Comparison of ENCODE assay signal across 11 mouse cellular contexts in genomic region chr13:58912559-58912958, GRCm38 (mm10).
DNase-seq lines count a peak whose midpoint lies in the region; ATAC-seq and TF ChIP-seq lines count a peak whose summit lies in the region.
"Had no signal": no experiment of that assay in that cellular context is flagged by ENCODE, and none has a peak within 500 bp of the region (broad histone marks: within the 10 kb centered on the region; RNA-seq: fewer than 3 reads in every experiment).

No protein-coding gene starts in this region.

- peak overlapping the region; percentile 34; the same call in 1 of the 2 replicates for H3K27ac ChIP-seq in heart, embryonic 12.5 days (ENCODE audit: poor library complexity, severe bottlenecking)
- peak overlapping the region; percentile 56 for H3K27ac ChIP-seq in midbrain, embryonic 10.5 days (replicated peaks)
- no peak overlapping the region for H3K27ac ChIP-seq in midbrain, postnatal 0 days (ENCODE audit: low read depth, low read length)
- no peak overlapping the region for H3K27ac ChIP-seq in forebrain, postnatal 0 days (ENCODE audit: low read depth, low read length)
- no peak overlapping the region for H3K27ac ChIP-seq in stomach, embryonic 15.5 days
- H3K27ac ChIP-seq in kidney, embryonic 16.5 days (ENCODE audit: low read length) = no peak overlapping the region
- H3K27ac ChIP-seq: kidney, postnatal 0 days; macrophage had no signal

- H3K4me3 ChIP-seq in heart, embryonic 12.5 days = no peak overlapping the region
- no peak overlapping the region for H3K4me3 ChIP-seq in midbrain, embryonic 10.5 days
- no peak overlapping the region for H3K4me3 ChIP-seq in midbrain, postnatal 0 days (ENCODE audit: low read depth, low read length)
- no peak overlapping the region for H3K4me3 ChIP-seq in forebrain, postnatal 0 days (ENCODE audit: low read depth, low read length)
- H3K4me3 ChIP-seq in stomach, embryonic 15.5 days (replicated peaks) = no peak overlapping the region
- H3K4me3 ChIP-seq in kidney, embryonic 16.5 days (ENCODE audit: low read length) = no peak overlapping the region

- ATAC-seq in heart, embryonic 12.5 days (ENCODE audit: insufficient number of reproducible peaks, low FRiP score) = peak; percentile 53; the same call in 1 of the 2 replicates
- ATAC-seq in midbrain, postnatal 0 days (ENCODE audit: low FRiP score) = no peak
- ATAC-seq in forebrain, postnatal 0 days = peak; percentile 38; the same call in 1 of the 2 replicates
- ATAC-seq in stomach, embryonic 15.5 days (ENCODE audit: insufficient read depth, low FRiP score, low read depth) = peak; percentile 60
- ATAC-seq in kidney, embryonic 16.5 days (ENCODE audit: low FRiP score, low TSS enrichment) = no peak; the same call in 1 of the 2 replicates

- DNase-seq in heart, postnatal 4 days = no peak
- DNase-seq in midbrain, embryonic 10.5 days (ENCODE audit: low spot score) = no peak
- no peak for DNase-seq in midbrain, postnatal 0 days (ENCODE audit: low spot score)
- no peak for DNase-seq in forebrain, postnatal 0 days
- DNase-seq: adrenal gland, adult 2 months; cerebellum, postnatal 14 days had no signal

- peaks cover 8% of the 10 kb centered on the region; the same call in 1 of the 2 replicates for H3K4me1 ChIP-seq in heart, embryonic 12.5 days (replicated peaks)
- peaks cover 16% of the 10 kb centered on the region for H3K4me1 ChIP-seq in midbrain, embryonic 10.5 days
- no peaks in the 10 kb centered on the region; the same call in 1 of the 2 replicates for H3K4me1 ChIP-seq in midbrain, postnatal 0 days (ENCODE audit: insufficient read depth, low read length)
- no peaks in the 10 kb centered on the region for H3K4me1 ChIP-seq in forebrain, postnatal 0 days (ENCODE audit: insufficient read depth)
- H3K4me1 ChIP-seq in stomach, embryonic 15.5 days = no peaks in the 10 kb centered on the region
- H3K4me1 ChIP-seq in kidney, embryonic 16.5 days (ENCODE audit: insufficient read depth, low read length) = no peaks in the 10 kb centered on the region

- no peaks in the 10 kb centered on the region for H3K9me3 ChIP-seq in heart, embryonic 12.5 days (replicated peaks)
- H3K9me3 ChIP-seq in midbrain, embryonic 10.5 days (replicated peaks) = no peaks in the 10 kb centered on the region
- H3K9me3 ChIP-seq in midbrain, postnatal 0 days (ENCODE audit: low read length) = no peaks in the 10 kb centered on the region
- H3K9me3 ChIP-seq in forebrain, postnatal 0 days (ENCODE audit: low read length) = no peaks in the 10 kb centered on the region
- H3K9me3 ChIP-seq in stomach, embryonic 15.5 days = no peaks in the 10 kb centered on the region
- peaks cover 5% of the 10 kb centered on the region; the same call in 1 of the 2 replicates for H3K9me3 ChIP-seq in kidney, embryonic 16.5 days (ENCODE audit: low read length)

- no peaks in the 10 kb centered on the region for H3K36me3 ChIP-seq in heart, embryonic 12.5 days
- H3K36me3 ChIP-seq in midbrain, embryonic 10.5 days = no peaks in the 10 kb centered on the region
- 0 out of 2 replicates have a peak, but pooled peaks cover 2% of the 10 kb centered on the region for H3K36me3 ChIP-seq in midbrain, postnatal 0 days (ENCODE audit: insufficient read depth, low read length)
- H3K36me3 ChIP-seq in forebrain, postnatal 0 days (ENCODE audit: insufficient read depth) = no peaks in the 10 kb centered on the region
- no peaks in the 10 kb centered on the region for H3K36me3 ChIP-seq in stomach, embryonic 15.5 days
- H3K36me3 ChIP-seq in kidney, embryonic 16.5 days (ENCODE audit: insufficient read depth, low read length) = no peaks in the 10 kb centered on the region

- TF ChIP-seq CTCF in midbrain, postnatal 0 days (IDR thresholded peaks at IDR 0.05) = no peak
- no peak for TF ChIP-seq CTCF in forebrain, postnatal 0 days (IDR thresholded peaks at IDR 0.05; ENCODE audit: low read depth)

- no peak overlapping the region for H3K4me2 ChIP-seq in heart, embryonic 12.5 days
- no peak overlapping the region for H3K4me2 ChIP-seq in midbrain, postnatal 0 days (ENCODE audit: low read depth, low read length, poor library complexity, severe bottlenecking)
- no peak overlapping the region for H3K4me2 ChIP-seq in forebrain, postnatal 0 days (ENCODE audit: low read depth)
- no peak overlapping the region for H3K4me2 ChIP-seq in stomach, embryonic 15.5 days
- no peak overlapping the region for H3K4me2 ChIP-seq in kidney, embryonic 16.5 days (replicated peaks; ENCODE audit: low read depth, low read length)

- H3K9ac ChIP-seq in heart, embryonic 12.5 days = no peak overlapping the region
- H3K9ac ChIP-seq in midbrain, postnatal 0 days (replicated peaks; ENCODE audit: low read length, poor library complexity, severe bottlenecking) = no peak overlapping the region
- H3K9ac ChIP-seq in forebrain, postnatal 0 days = no peak overlapping the region
- H3K9ac ChIP-seq in stomach, embryonic 15.5 days = no peak overlapping the region
- no peak overlapping the region for H3K9ac ChIP-seq in kidney, embryonic 16.5 days (replicated peaks; ENCODE audit: low read length)

- no peaks in the 10 kb centered on the region for H3K27me3 ChIP-seq in heart, embryonic 12.5 days (replicated peaks)
- H3K27me3 ChIP-seq in midbrain, embryonic 10.5 days (ENCODE audit: low read depth, poor library complexity, severe bottlenecking) = no peaks in the 10 kb centered on the region
- no peaks in the 10 kb centered on the region for H3K27me3 ChIP-seq in midbrain, postnatal 0 days (ENCODE audit: insufficient read depth, low read length)
- no peaks in the 10 kb centered on the region for H3K27me3 ChIP-seq in forebrain, postnatal 0 days (ENCODE audit: insufficient read depth, low read length)
- no peaks in the 10 kb centered on the region for H3K27me3 ChIP-seq in stomach, embryonic 15.5 days (replicated peaks)
- H3K27me3 ChIP-seq in kidney, embryonic 16.5 days (ENCODE audit: insufficient read depth, low read length) = no peaks in the 10 kb centered on the region

Comparison
In these comparisons a context has a peak if more than half of its experiments do, and no peak if none do; other contexts are left out.
1. H3K27ac ChIP-seq: peak in heart, embryonic 12.5 days (single experiment) and midbrain, embryonic 10.5 days (single experiment); none in midbrain, postnatal 0 days (single experiment), forebrain, postnatal 0 days (single experiment), stomach, embryonic 15.5 days (single experiment) and kidney, embryonic 16.5 days (single experiment).
2. ATAC-seq: peak in heart, embryonic 12.5 days (single experiment), forebrain, postnatal 0 days (single experiment) and stomach, embryonic 15.5 days (single experiment); none in midbrain, postnatal 0 days (single experiment) and kidney, embryonic 16.5 days (single experiment).